Mouse (Mus musculus): ENCODE results near the gene Chchd4. TPM values are rescaled to one million over a fixed set of nuclear protein-coding genes. Genes with fewer than 3 reads are reported as not detected.
A peak's percentile ranks its signal among the peaks of the same experiment; 100 is the strongest.

The Chchd4 gene
- polyA plus RNA-seq, 1 experiment from 2014 or later = 21.1 TPM

DNA sequence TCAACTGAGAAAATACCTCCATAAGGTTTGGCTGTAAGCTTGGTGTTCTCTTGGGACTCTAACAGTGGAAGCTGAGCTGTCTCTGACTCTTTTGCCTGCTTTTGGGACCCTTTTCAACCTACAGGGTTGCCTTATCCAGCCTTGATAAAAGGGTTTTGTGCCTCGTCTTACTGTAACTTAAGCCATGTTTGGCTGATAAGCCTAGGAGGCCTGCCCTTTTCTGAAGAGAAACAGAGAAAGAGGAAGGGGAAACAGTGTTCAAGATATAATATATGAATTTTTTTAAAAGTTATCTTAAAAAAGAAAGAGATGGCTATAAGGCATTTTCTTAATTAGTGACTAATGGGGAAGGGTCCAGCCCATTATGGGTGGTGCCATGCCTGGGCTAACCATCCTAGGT, 30.0 kb upstream of the Chchd4 start:
- 92% methylated on average over 1 of the region's 1 CpGs for WGBS
- no peak overlapping the region for H3K4me3 ChIP-seq (replicated peaks)
- no peaks in the 10 kb centered on the region for H3K9me3 ChIP-seq
- no peak overlapping the region for H3K4me2 ChIP-seq
- no peak overlapping the region for H3K27ac ChIP-seq
- H3K36me3 ChIP-seq = peaks cover 99% of the 10 kb centered on the region
- H3K9ac ChIP-seq (replicated peaks) = no peak overlapping the region
- H3K4me1 ChIP-seq (replicated peaks) = no peaks in the 10 kb centered on the region
- no peak for ATAC-seq (ENCODE audit: insufficient number of reproducible peaks, insufficient read depth, low FRiP score, low TSS enrichment, low read depth)
- no peaks in the 10 kb centered on the region for H3K27me3 ChIP-seq

- 88% methylated on average over 8 of the region's 8 CpGs for WGBS
- H3K9me3 ChIP-seq = no peaks in the 10 kb centered on the region
- no peak overlapping the region for H3K9ac ChIP-seq (replicated peaks)
- peaks cover 97% of the 10 kb centered on the region for H3K36me3 ChIP-seq
- H3K4me1 ChIP-seq (replicated peaks) = no peaks in the 10 kb centered on the region
- no peak overlapping the region for H3K4me2 ChIP-seq
- no peak overlapping the region for H3K4me3 ChIP-seq (replicated peaks)
- ATAC-seq (ENCODE audit: insufficient number of reproducible peaks, insufficient read depth, low FRiP score, low TSS enrichment, low read depth) = no peak
- H3K27ac ChIP-seq = no peak overlapping the region
- H3K27me3 ChIP-seq = no peaks in the 10 kb centered on the region
Observed at GRCm38 (mm10) chr6:91494526-91494925, 21.2 kb upstream of the Chchd4 start.

- Histone ChIP-seq H3K27ac (no peak overlapping the region), H3K4me3 (replicated peaks) (no peak overlapping the region), H3K36me3 (peaks cover 95% of the 10 kb centered on the region), H3K9ac (replicated peaks) (no peak overlapping the region), H3K4me1 (replicated peaks) (no peaks in the 10 kb centered on the region), H3K4me2 (no peak overlapping the region), H3K9me3 (no peaks in the 10 kb centered on the region), H3K27me3 (no peaks in the 10 kb centered on the region)
- no peak for ATAC-seq (ENCODE audit: insufficient number of reproducible peaks, insufficient read depth, low FRiP score, low TSS enrichment, low read depth)
- WGBS = 87% methylated on average over 10 of the region's 10 CpGs
Observed at GRCm38 (mm10) chr6:91493053-91493452, 19.7 kb upstream of the Chchd4 start.

- 79% methylated on average over 6 of the region's 6 CpGs for WGBS
- peaks cover 95% of the 10 kb centered on the region for H3K36me3 ChIP-seq
- H3K27me3 ChIP-seq = no peaks in the 10 kb centered on the region
- no peak overlapping the region for H3K4me3 ChIP-seq (replicated peaks)
- no peak for ATAC-seq (ENCODE audit: insufficient number of reproducible peaks, insufficient read depth, low FRiP score, low TSS enrichment, low read depth)
- H3K4me1 ChIP-seq (replicated peaks) = no peaks in the 10 kb centered on the region
- H3K9ac ChIP-seq (replicated peaks) = no peak overlapping the region
- H3K4me2 ChIP-seq = no peak overlapping the region
- no peaks in the 10 kb centered on the region for H3K9me3 ChIP-seq
- H3K27ac ChIP-seq = no peak overlapping the region
Observed at GRCm38 (mm10) chr6:91491004-91491403, 17.7 kb upstream of the Chchd4 start.

- 80% methylated on average over 10 of the region's 10 CpGs for WGBS
Observed at GRCm38 (mm10) chr6:91489872-91490271, 16.5 kb upstream of the Chchd4 start.

GRCm38 (mm10) chr6:91488496-91489212, 15.3 kb upstream of the Chchd4 start:
- no peaks in the 10 kb centered on the region for H3K4me1 ChIP-seq (replicated peaks)
- no peak overlapping the region for H3K4me2 ChIP-seq
- H3K36me3 ChIP-seq = peaks cover 97% of the 10 kb centered on the region
- WGBS = 87% methylated on average over 9 of the region's 9 CpGs
- no peak for ATAC-seq (ENCODE audit: insufficient number of reproducible peaks, insufficient read depth, low FRiP score, low TSS enrichment, low read depth)
- H3K9ac ChIP-seq (replicated peaks) = no peak overlapping the region
- no peaks in the 10 kb centered on the region for H3K9me3 ChIP-seq
- no peak overlapping the region for H3K4me3 ChIP-seq (replicated peaks)
- no peak overlapping the region for H3K27ac ChIP-seq
- H3K27me3 ChIP-seq = no peaks in the 10 kb centered on the region

More at GRCm38 (mm10) chr6:91489872-91490271, 16.5 kb upstream of the Chchd4 start:
- Histone ChIP-seq H3K4me3 (replicated peaks) (no peak overlapping the region), H3K4me1 (replicated peaks) (no peaks in the 10 kb centered on the region), H3K9me3 (no peaks in the 10 kb centered on the region), H3K4me2 (no peak overlapping the region), H3K27ac (no peak overlapping the region), H3K27me3 (no peaks in the 10 kb centered on the region), H3K9ac (replicated peaks) (no peak overlapping the region), H3K36me3 (peaks cover 95% of the 10 kb centered on the region)
- ATAC-seq (ENCODE audit: insufficient number of reproducible peaks, insufficient read depth, low FRiP score, low TSS enrichment, low read depth) = no peak

DNA sequence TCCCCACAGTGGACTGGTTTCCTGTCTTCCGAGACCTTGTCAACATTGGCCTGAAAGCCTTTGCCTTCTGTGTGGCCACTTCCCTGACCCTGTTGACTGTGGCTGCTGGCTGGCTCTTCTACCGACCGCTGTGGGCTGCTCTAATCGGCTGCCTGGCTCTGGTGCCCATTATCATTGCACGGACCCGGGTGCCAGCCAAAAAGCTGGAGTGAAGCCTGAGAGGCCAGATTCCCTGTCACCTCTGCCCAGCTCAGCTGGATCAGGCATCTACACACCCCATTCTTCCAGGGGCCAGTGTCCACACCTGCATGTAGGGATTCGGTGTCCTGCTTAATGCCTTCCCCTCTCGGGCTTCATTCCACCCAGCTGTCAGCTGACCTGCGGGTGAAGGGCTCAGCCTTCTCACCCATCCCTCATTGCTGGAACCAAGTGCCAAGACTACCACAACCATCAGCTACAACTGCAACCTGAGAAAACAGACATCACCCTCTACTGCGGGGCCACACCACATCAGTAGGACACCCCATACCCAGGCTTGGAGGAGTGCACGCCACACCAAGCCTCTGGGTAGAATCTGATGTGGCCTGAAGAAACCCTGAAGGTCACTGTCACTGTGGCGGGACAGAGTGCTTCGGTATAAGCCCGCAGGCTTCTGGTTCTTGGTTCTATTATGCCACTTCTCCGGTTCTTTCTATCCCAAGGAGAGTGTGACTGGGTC, 13.5 kb upstream of the Chchd4 start:
- Histone ChIP-seq H3K27me3 (no peaks in the 10 kb centered on the region), H3K27ac (no peak overlapping the region), H3K4me3 (replicated peaks) (no peak overlapping the region), H3K9me3 (no peaks in the 10 kb centered on the region), H3K36me3 (peaks cover 97% of the 10 kb centered on the region), H3K9ac (replicated peaks) (no peak overlapping the region), H3K4me2 (no peak overlapping the region), H3K4me1 (replicated peaks) (no peaks in the 10 kb centered on the region)
- ATAC-seq (ENCODE audit: insufficient number of reproducible peaks, insufficient read depth, low FRiP score, low TSS enrichment, low read depth) = no peak
- 91% methylated on average over 15 of the region's 15 CpGs for WGBS

DNA sequence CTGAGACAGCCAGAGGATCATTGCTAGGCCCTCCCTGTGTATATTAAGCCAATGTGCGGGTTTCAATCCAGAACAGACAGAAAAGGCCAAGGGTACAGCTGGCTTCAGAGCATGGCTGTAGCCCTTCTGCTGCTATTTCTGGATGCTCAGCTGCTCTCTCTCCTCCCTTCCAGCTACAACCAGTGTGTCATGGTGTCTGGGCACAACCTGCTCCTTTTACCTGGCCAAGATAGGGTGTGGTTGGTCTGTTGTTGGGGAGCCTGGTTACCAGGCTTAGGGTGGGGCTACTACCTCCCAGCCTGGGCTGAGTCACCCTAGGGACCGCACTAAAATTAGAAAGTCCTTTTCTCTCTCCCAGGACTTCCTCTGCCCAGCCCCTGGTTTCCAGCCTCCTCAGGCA, 10.0 kb upstream of the Chchd4 start:
- H3K9me3 ChIP-seq = no peaks in the 10 kb centered on the region
- no peak overlapping the region for H3K27ac ChIP-seq
- 93% methylated on average over 2 of the region's 2 CpGs for WGBS
- no peaks in the 10 kb centered on the region for H3K27me3 ChIP-seq
- H3K36me3 ChIP-seq = peaks cover 100% of the 10 kb centered on the region
- H3K4me1 ChIP-seq (replicated peaks) = no peaks in the 10 kb centered on the region
- H3K4me2 ChIP-seq = no peak overlapping the region
- H3K4me3 ChIP-seq (replicated peaks) = no peak overlapping the region
- no peak for ATAC-seq (ENCODE audit: insufficient number of reproducible peaks, insufficient read depth, low FRiP score, low TSS enrichment, low read depth)
- no peak overlapping the region for H3K9ac ChIP-seq (replicated peaks)

GRCm38 (mm10) chr6:91476541-91476940, 3.2 kb upstream of the Chchd4 start:
- Histone ChIP-seq H3K27me3 (no peaks in the 10 kb centered on the region), H3K9ac (replicated peaks) (no peak overlapping the region), H3K4me2 (no peak overlapping the region), H3K4me1 (replicated peaks) (peaks cover 22% of the 10 kb centered on the region), H3K27ac (no peak overlapping the region), H3K9me3 (no peaks in the 10 kb centered on the region), H3K36me3 (peaks cover 55% of the 10 kb centered on the region), H3K4me3 (replicated peaks) (no peak overlapping the region)
- WGBS = 89% methylated on average over 2 of the region's 2 CpGs
- no peak for ATAC-seq (ENCODE audit: insufficient number of reproducible peaks, insufficient read depth, low FRiP score, low TSS enrichment, low read depth)

- H3K27ac ChIP-seq = no peak overlapping the region
- peaks cover 23% of the 10 kb centered on the region for H3K4me1 ChIP-seq (replicated peaks)
- H3K4me3 ChIP-seq (replicated peaks) = peak overlapping the region; percentile 75
- peak overlapping the region; percentile 81 for H3K9ac ChIP-seq (replicated peaks)
- no peaks in the 10 kb centered on the region for H3K27me3 ChIP-seq
- 59% methylated on average over 9 of the region's 9 CpGs for WGBS
- H3K9me3 ChIP-seq = no peaks in the 10 kb centered on the region
- peaks cover 36% of the 10 kb centered on the region for H3K36me3 ChIP-seq
- H3K4me2 ChIP-seq = peak overlapping the region; percentile 80
- ATAC-seq (ENCODE audit: insufficient number of reproducible peaks, insufficient read depth, low FRiP score, low TSS enrichment, low read depth) = no peak
Observed at GRCm38 (mm10) chr6:91474441-91475190, 1.3 kb upstream of the Chchd4 start.

DNA sequence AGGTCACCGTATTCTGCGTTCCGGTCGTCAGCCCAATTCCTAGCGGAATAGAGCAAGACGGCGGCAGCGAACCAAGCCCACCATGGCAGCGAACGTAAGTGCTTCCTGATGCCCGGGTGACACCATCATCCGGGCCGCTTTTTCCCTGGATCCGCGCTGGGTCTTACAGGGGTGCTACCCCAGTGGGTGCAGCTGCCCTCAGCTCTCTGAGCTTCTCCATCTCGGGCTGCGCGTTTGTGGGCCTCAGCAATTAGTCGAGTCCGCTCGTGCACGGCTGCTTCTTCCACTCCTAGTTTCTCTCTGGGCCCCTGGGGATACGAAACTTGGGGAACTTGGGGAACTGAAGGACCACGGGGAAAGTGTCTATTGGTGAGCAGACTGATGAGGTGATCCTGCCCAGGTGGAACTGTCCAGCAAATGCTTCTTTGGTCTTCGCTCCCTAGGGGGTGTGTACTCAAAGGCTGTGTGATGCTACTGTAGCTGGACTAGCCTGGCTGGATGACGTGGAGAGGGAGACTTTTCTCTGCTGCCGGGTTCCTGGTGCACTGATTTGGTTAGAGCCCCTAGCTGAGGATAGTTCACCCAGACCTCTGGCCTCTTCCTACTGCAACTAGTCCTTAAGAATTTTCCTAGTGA, 577 bp upstream of the Chchd4 start:
- peak overlapping the region; percentile 80 for H3K4me2 ChIP-seq
- H3K4me3 ChIP-seq (replicated peaks) = peak overlapping the region; percentile 75
- H3K27me3 ChIP-seq = no peaks in the 10 kb centered on the region
- H3K4me1 ChIP-seq (replicated peaks) = peaks cover 23% of the 10 kb centered on the region
- H3K27ac ChIP-seq = peak overlapping the region; percentile 77; the same call in 1 of the 2 replicates
- WGBS = under 1% methylated on average over 27 of the region's 27 CpGs
- peak; percentile 27; the same call in 1 of the 2 replicates for ATAC-seq (ENCODE audit: insufficient number of reproducible peaks, insufficient read depth, low FRiP score, low TSS enrichment, low read depth)
- peak overlapping the region; percentile 81 for H3K9ac ChIP-seq (replicated peaks)
- H3K36me3 ChIP-seq = peaks cover 33% of the 10 kb centered on the region
- H3K9me3 ChIP-seq = no peaks in the 10 kb centered on the region
